Mouse (Mus musculus): Measurements from ENCODE around the gene Zfp385c. TPM values are rescaled to one million over a fixed set of nuclear protein-coding genes. Genes with fewer than 3 reads are reported as not detected.
"Not testable (repeated sequence)": the region's sequence is repeated elsewhere in the genome, so short reads cannot be mapped to it uniquely, and the experiment has no call there.

Gene Zfp385c
- polyA plus RNA-seq, 1 experiment from 2014 or later, result 0.08 TPM

- Histone ChIP-seq H3K9ac (ENCODE audit: low read depth, low read length) (no peak overlapping the region), H3K36me3 (ENCODE audit: control insufficient read depth, insufficient read depth, low read length) (no peaks in the 10 kb centered on the region), H3K27ac (ENCODE audit: low read depth, low read length) (no peak overlapping the region), H3K4me2 (replicated peaks; ENCODE audit: low read depth, low read length) (no peak overlapping the region), H3K9me3 (ENCODE audit: control insufficient read depth, low read length) (no peaks in the 10 kb centered on the region), H3K4me1 (replicated peaks; ENCODE audit: control insufficient read depth, insufficient read depth, low read length) (no peaks in the 10 kb centered on the region), H3K27me3 (ENCODE audit: control insufficient read depth, insufficient read depth, low read length) (no peaks in the 10 kb centered on the region), H3K4me3 (ENCODE audit: low read depth, low read length) (no peak overlapping the region)
- DNase-seq (ENCODE audit: low spot score) (no peak), ATAC-seq (ENCODE audit: low FRiP score) (no peak)
- WGBS, result 73% methylated on average over 10 of the region's 10 CpGs
Measured at GRCm38 (mm10) chr11:100659806-100660205, 32.4 kb downstream of the Zfp385c start.

GRCm38 (mm10) chr11:100656458-100656857 lies 35.8 kb downstream of the Zfp385c start:
- no peak overlapping the region for H3K4me2 ChIP-seq (replicated peaks; ENCODE audit: low read depth, low read length)
- H3K4me3 ChIP-seq (ENCODE audit: low read depth, low read length), result no peak overlapping the region

GRCm38 (mm10) chr11:100655589-100655988 lies 36.7 kb downstream of the Zfp385c start:
- not testable (repeated sequence) for H3K36me3 ChIP-seq (ENCODE audit: control insufficient read depth, insufficient read depth, low read length); ATAC-seq (ENCODE audit: low FRiP score); H3K9ac ChIP-seq (ENCODE audit: low read depth, low read length); H3K27me3 ChIP-seq (ENCODE audit: control insufficient read depth, insufficient read depth, low read length); H3K4me1 ChIP-seq (replicated peaks; ENCODE audit: control insufficient read depth, insufficient read depth, low read length); H3K9me3 ChIP-seq (ENCODE audit: control insufficient read depth, low read length); H3K27ac ChIP-seq (ENCODE audit: low read depth, low read length); H3K4me3 ChIP-seq (ENCODE audit: low read depth, low read length); H3K4me2 ChIP-seq (replicated peaks; ENCODE audit: low read depth, low read length)
- peak; percentile 32 for DNase-seq (ENCODE audit: low spot score)
- 57% methylated on average over 2 of the region's 3 CpGs for WGBS

More at GRCm38 (mm10) chr11:100656458-100656857, 35.8 kb downstream of the Zfp385c start:
- WGBS, result 17% methylated on average over 6 of the region's 6 CpGs
- DNase-seq (ENCODE audit: low spot score) (no peak), ATAC-seq (ENCODE audit: low FRiP score) (no peak)
- H3K36me3 ChIP-seq (ENCODE audit: control insufficient read depth, insufficient read depth, low read length), result no peaks in the 10 kb centered on the region
- no peak overlapping the region for H3K9ac ChIP-seq (ENCODE audit: low read depth, low read length)
- no peaks in the 10 kb centered on the region for H3K9me3 ChIP-seq (ENCODE audit: control insufficient read depth, low read length)
- no peaks in the 10 kb centered on the region for H3K27me3 ChIP-seq (ENCODE audit: control insufficient read depth, insufficient read depth, low read length)
- H3K4me1 ChIP-seq (replicated peaks; ENCODE audit: control insufficient read depth, insufficient read depth, low read length), result no peaks in the 10 kb centered on the region
- H3K27ac ChIP-seq (ENCODE audit: low read depth, low read length), result no peak overlapping the region

- Histone ChIP-seq H3K9me3 (ENCODE audit: control insufficient read depth, low read length) (no peaks in the 10 kb centered on the region), H3K27me3 (ENCODE audit: control insufficient read depth, insufficient read depth, low read length) (0 out of 2 replicates have a peak, but pooled peaks cover 3% of the 10 kb centered on the region), H3K9ac (ENCODE audit: low read depth, low read length) (no peak overlapping the region), H3K4me2 (replicated peaks; ENCODE audit: low read depth, low read length) (no peak overlapping the region), H3K36me3 (ENCODE audit: control insufficient read depth, insufficient read depth, low read length) (no peaks in the 10 kb centered on the region), H3K4me1 (replicated peaks; ENCODE audit: control insufficient read depth, insufficient read depth, low read length) (no peaks in the 10 kb centered on the region), H3K27ac (ENCODE audit: low read depth, low read length) (no peak overlapping the region), H3K4me3 (ENCODE audit: low read depth, low read length) (no peak overlapping the region)
- 28% methylated on average over 3 of the region's 3 CpGs for WGBS
- ATAC-seq (ENCODE audit: low FRiP score) (no peak), DNase-seq (ENCODE audit: low spot score) (no peak)
Measured at GRCm38 (mm10) chr11:100651748-100652147, 40.5 kb downstream of the Zfp385c start.

- no peaks in the 10 kb centered on the region for H3K36me3 ChIP-seq (ENCODE audit: control insufficient read depth, insufficient read depth, low read length)
- no peak for ATAC-seq (ENCODE audit: low FRiP score)
- DNase-seq (ENCODE audit: low spot score), result no peak
- H3K9me3 ChIP-seq (ENCODE audit: control insufficient read depth, low read length), result no peaks in the 10 kb centered on the region
- no peak overlapping the region for H3K27ac ChIP-seq (ENCODE audit: low read depth, low read length)
- H3K4me2 ChIP-seq (replicated peaks; ENCODE audit: low read depth, low read length), result no peak overlapping the region
- no peaks in the 10 kb centered on the region for H3K4me1 ChIP-seq (replicated peaks; ENCODE audit: control insufficient read depth, insufficient read depth, low read length)
- H3K27me3 ChIP-seq (ENCODE audit: control insufficient read depth, insufficient read depth, low read length), result 0 out of 2 replicates have a peak, but pooled peaks cover 3% of the 10 kb centered on the region
- no peak overlapping the region for H3K9ac ChIP-seq (ENCODE audit: low read depth, low read length)
- no peak overlapping the region for H3K4me3 ChIP-seq (ENCODE audit: low read depth, low read length)
- WGBS, result 25% methylated on average over 8 of the region's 8 CpGs
Measured at GRCm38 (mm10) chr11:100651205-100651604, 41.0 kb downstream of the Zfp385c start.

GRCm38 (mm10) chr11:100648405-100648804 lies 43.9 kb downstream of the Zfp385c start:
- no peak for DNase-seq (ENCODE audit: low spot score)

GRCm38 (mm10) chr11:100646265-100646664 lies 46.0 kb downstream of the Zfp385c start:
- WGBS, result 13% methylated on average over 1 of the region's 1 CpGs
- no peak overlapping the region for H3K4me3 ChIP-seq (ENCODE audit: low read depth, low read length)
- H3K4me2 ChIP-seq (replicated peaks; ENCODE audit: low read depth, low read length), result no peak overlapping the region

More at GRCm38 (mm10) chr11:100648405-100648804, 43.9 kb downstream of the Zfp385c start:
- Histone ChIP-seq H3K27me3 (ENCODE audit: control insufficient read depth, insufficient read depth, low read length) (0 out of 2 replicates have a peak, but pooled peaks cover 3% of the 10 kb centered on the region), H3K27ac (ENCODE audit: low read depth, low read length) (no peak overlapping the region), H3K4me2 (replicated peaks; ENCODE audit: low read depth, low read length) (no peak overlapping the region), H3K4me3 (ENCODE audit: low read depth, low read length) (no peak overlapping the region), H3K9me3 (ENCODE audit: control insufficient read depth, low read length) (no peaks in the 10 kb centered on the region), H3K9ac (ENCODE audit: low read depth, low read length) (no peak overlapping the region), H3K36me3 (ENCODE audit: control insufficient read depth, insufficient read depth, low read length) (no peaks in the 10 kb centered on the region), H3K4me1 (replicated peaks; ENCODE audit: control insufficient read depth, insufficient read depth, low read length) (no peaks in the 10 kb centered on the region)
- WGBS, result 92% methylated on average over 8 of the region's 8 CpGs
- no peak for ATAC-seq (ENCODE audit: low FRiP score)

GRCm38 (mm10) chr11:100643612-100644575 lies 48.4 kb downstream of the Zfp385c start:
- ATAC-seq (ENCODE audit: low FRiP score) (no peak), DNase-seq (ENCODE audit: low spot score) (no peak)
- H3K27me3 ChIP-seq (ENCODE audit: control insufficient read depth, insufficient read depth, low read length), result peaks cover 14% of the 10 kb centered on the region
- H3K27ac ChIP-seq (ENCODE audit: low read depth, low read length), result no peak overlapping the region
- no peak overlapping the region for H3K4me2 ChIP-seq (replicated peaks; ENCODE audit: low read depth, low read length)
- H3K9me3 ChIP-seq (ENCODE audit: control insufficient read depth, low read length), result no peaks in the 10 kb centered on the region
- H3K4me1 ChIP-seq (replicated peaks; ENCODE audit: control insufficient read depth, insufficient read depth, low read length), result peaks cover 4% of the 10 kb centered on the region; the same call in 1 of the 2 replicates
- WGBS, result 70% methylated on average over 15 of the region's 15 CpGs
- no peaks in the 10 kb centered on the region for H3K36me3 ChIP-seq (ENCODE audit: control insufficient read depth, insufficient read depth, low read length)
- no peak overlapping the region for H3K9ac ChIP-seq (ENCODE audit: low read depth, low read length)
- no peak overlapping the region for H3K4me3 ChIP-seq (ENCODE audit: low read depth, low read length)

More at GRCm38 (mm10) chr11:100646265-100646664, 46.0 kb downstream of the Zfp385c start:
- H3K9me3 ChIP-seq (ENCODE audit: control insufficient read depth, low read length), result no peaks in the 10 kb centered on the region
- no peaks in the 10 kb centered on the region for H3K36me3 ChIP-seq (ENCODE audit: control insufficient read depth, insufficient read depth, low read length)
- no peak overlapping the region for H3K27ac ChIP-seq (ENCODE audit: low read depth, low read length)
- H3K9ac ChIP-seq (ENCODE audit: low read depth, low read length), result no peak overlapping the region
- ATAC-seq (ENCODE audit: low FRiP score), result no peak
- H3K4me1 ChIP-seq (replicated peaks; ENCODE audit: control insufficient read depth, insufficient read depth, low read length), result no peaks in the 10 kb centered on the region
- 0 out of 2 replicates have a peak, but pooled peaks cover 3% of the 10 kb centered on the region for H3K27me3 ChIP-seq (ENCODE audit: control insufficient read depth, insufficient read depth, low read length)
- peak; percentile 72 for DNase-seq (ENCODE audit: low spot score)
